Mouse (Mus musculus) liver, adult (tissue): Measurements from ENCODE around the gene Clca2.

Experiments used
- GATA4 ChIP-seq: IDR thresholded peaks from 2 replicates; pipeline ENCODE4 v1.6.1; 2014; ENCODE audit warnings: mild to moderate bottlenecking, low read length; ENCODE audit not compliant: insufficient replicate concordance

Clca2 gene

DNA sequence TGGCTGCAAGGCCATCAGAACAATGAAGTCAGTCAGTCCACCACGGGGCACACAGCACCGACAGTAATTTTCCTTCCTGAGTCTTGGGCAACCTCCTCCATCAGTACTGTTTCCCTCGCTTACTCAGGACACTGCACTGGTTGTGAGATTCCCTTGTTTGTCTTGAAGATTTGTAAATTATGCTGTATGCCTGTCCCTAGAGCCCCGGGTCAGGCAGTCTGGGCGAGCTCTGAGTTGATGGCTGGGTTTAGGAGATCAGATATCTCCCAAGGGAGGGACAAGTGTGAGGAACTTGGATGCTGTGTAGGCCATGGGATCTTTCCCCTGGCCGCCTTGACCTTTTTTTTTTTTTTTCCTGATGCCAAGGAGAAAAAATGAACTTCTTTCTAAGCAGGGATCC is at the start of gene Clca2:
Gene Clca2 (minus strand): TSS at position 153 of the 400 bp plus-strand sequence.
- no peak for TF ChIP-seq GATA4

GRCm38 (mm10) chr3:145147952-145148351 is 48.7 kb upstream of the Clca2 start:
- TF ChIP-seq GATA4, result no peak

GRCm38 (mm10) chr3:145147483-145147882 is 48.2 kb upstream of the Clca2 start:
- no peak for TF ChIP-seq GATA4

GRCm38 (mm10) chr3:145146871-145147270 is 47.6 kb upstream of the Clca2 start:
- no peak for TF ChIP-seq GATA4

- TF ChIP-seq GATA4, result no peak
Measured at GRCm38 (mm10) chr3:145143856-145144255, 44.6 kb upstream of the Clca2 start.

GRCm38 (mm10) chr3:145142925-145143324 is 43.7 kb upstream of the Clca2 start:
- no peak for TF ChIP-seq GATA4

DNA sequence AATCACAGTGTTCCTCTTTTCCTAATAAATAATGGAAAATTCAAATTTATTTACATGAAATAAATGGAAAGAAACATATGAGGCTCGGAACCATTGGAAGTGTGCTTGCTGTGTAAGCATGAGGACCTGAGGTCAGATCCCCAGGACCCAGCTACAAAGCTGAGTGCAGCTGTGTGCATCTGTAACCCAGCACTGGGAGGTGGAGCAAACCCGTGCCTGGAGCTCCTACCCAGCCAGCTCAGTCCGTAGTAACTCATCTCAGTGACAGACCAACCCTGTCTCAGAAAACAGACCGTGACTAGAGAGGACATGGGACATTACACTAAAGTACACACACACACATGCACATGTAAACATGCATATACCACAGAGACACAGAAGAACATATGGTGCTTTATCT is 41.0 kb upstream of the Clca2 start:
- no peak for TF ChIP-seq GATA4

- no peak for TF ChIP-seq GATA4
Measured at GRCm38 (mm10) chr3:145131210-145131868, 32.1 kb upstream of the Clca2 start.

GRCm38 (mm10) chr3:145129356-145129755 is 30.1 kb upstream of the Clca2 start:
- no peak for TF ChIP-seq GATA4

GRCm38 (mm10) chr3:145126618-145127017 is 27.4 kb upstream of the Clca2 start:
- no peak for TF ChIP-seq GATA4

GRCm38 (mm10) chr3:145119425-145119824 is 20.2 kb upstream of the Clca2 start:
- TF ChIP-seq GATA4, result no peak

DNA sequence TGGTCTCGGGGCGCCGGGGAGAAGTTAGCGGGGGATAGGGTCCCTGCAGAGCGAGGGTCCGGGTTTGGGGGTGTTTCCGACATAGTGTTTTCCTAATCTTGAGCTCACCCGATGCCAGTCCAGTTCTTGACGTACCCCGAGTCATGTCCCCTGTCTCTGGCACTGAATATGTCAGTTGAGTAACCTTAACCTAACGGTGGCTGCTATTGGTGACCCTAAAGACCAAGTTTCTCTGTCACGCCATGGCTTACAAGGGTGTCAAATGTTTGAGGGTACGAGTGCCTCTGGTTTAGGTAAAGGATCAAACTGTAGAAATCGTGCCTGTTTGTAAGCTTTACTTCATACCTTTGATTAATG is 19.7 kb upstream of the Clca2 start:
- no peak for TF ChIP-seq GATA4

DNA sequence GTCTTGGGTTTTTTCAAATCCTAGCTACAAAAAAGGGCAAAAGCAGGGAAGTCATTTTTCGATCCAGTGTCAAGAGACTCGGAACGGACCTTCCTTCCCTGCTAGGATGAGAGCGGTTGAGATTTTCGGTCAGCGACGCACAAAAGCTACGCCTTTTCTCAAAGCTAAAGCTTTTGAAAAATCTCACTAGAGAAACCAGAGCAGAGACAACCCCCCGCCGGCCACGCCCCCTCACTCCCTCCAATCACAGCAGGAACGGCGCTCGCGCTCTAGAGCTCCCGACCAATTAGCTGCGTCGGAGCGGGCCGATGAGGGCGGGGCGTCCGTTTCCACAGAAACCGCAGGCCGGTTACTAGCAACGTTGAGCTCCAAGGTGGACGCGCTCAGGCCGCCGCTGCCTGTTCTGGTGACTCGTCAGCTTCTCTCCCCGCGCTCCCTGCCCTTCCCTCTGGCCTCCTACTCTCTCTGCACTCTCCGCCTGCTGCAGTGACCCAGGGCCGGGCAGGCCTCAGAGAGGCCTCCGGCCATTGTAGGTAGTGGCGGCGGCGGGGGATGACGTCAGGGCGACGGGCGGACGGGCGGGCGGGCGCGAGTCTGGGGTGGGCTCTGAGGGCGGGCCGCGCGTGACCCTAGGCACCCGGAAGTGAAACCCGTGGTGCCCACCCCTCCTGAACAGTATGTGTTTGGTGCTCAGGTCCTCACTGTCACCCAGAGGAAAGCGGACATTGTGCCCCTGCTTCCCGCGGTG is 19.2 kb upstream of the Clca2 start, which contains the start of gene Odf2l:
Gene Odf2l (plus strand): TSS at position 335 of the 748 bp plus-strand sequence.
- no peak for TF ChIP-seq GATA4

DNA sequence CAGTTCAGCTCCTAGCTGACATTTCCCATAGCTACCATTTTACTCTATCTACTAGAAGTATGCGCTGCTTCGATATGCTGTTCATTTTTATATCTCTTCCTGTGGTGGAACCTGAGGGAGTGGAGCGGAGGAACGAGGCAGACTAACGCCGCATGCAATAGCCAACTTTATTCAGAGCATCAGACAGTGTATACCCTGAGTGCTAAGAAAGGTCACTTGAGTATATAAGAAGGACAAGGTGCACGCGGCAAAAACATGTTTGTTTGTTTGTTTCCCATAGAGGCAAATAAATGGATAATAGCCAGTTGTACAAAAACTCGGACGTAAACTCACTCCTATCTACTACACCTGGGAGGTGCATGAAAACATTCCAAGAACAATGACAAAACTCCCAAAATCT is 18.4 kb upstream of the Clca2 start:
- no peak for TF ChIP-seq GATA4

GRCm38 (mm10) chr3:145115169-145115568 is 15.9 kb upstream of the Clca2 start:
- no peak for TF ChIP-seq GATA4

GRCm38 (mm10) chr3:145105773-145106504 is 6.7 kb upstream of the Clca2 start:
- no peak for TF ChIP-seq GATA4

DNA sequence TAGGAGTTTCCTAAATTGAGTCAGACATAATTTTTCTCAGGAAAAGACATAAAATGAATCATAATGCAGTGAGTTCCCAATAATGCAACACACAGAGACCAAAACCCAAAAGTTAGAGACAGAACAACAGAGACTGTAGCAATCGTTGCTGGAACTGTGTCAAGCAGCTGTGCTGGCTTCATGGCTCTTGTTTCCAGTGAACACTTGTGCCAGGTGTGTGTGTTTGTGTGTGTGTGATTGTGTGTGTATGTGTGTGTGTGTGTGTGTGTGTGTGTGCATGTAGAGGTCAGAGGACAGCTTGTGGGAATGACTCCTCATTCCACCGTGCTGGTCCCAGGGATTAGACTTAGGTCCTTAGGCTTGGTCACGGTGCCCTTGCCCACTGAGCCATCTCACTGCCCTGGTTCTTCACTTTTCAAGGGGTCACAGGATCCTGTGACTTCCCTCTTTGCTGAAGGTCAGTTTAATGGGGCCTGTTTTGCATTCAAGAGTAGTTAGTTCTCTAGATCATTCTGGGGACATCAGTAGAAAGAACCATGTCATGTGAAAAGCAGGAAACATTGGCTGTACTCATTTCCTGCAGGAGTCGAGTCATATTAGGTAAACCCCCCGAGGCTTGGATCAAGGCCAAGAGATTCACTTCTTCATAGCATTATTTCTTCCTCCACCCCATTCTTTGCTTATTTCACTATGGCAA is 6.0 kb upstream of the Clca2 start:
- TF ChIP-seq GATA4, result no peak
